Mouse (Mus musculus) CH12.LX (cell line): ENCODE results near the gene B4galnt3. TPM values are rescaled to one million over a fixed set of nuclear protein-coding genes. Genes with fewer than 3 reads are reported as not detected.

Experiments
- DNase-seq: peaks from one replicate; pipeline ENCODE4 v3.0.0-alpha.2; 2013; ENCODE audit errors: extremely low read depth
- H3K27ac ChIP-seq: 2 replicates; pipeline ENCODE4 v1.5.1; 2012; ENCODE audit warnings: low read depth, mild to moderate bottlenecking, control low read depth, moderate library complexity; ENCODE audit not compliant: insufficient read depth
- H3K27me3 ChIP-seq: replicated peaks from 2 replicates; pipeline ENCODE3; 2012; ENCODE audit warnings: inconsistent platforms
- H3K36me3 ChIP-seq, 2 experiments: replicated peaks in 1 of 2; 2 replicates each; pipeline versions ENCODE3 to v1.6.1; 2012; ENCODE audit warnings: inconsistent platforms in 1 of 2, low read length in 1 of 2, mild to moderate bottlenecking in 1 of 2, mixed read lengths in 1 of 2, moderate library complexity in 1 of 2; ENCODE audit not compliant: control insufficient read depth in 1 of 2, insufficient read depth in 1 of 2
- H3K4me1 ChIP-seq, 2 experiments: 2 replicates each; pipeline ENCODE4 v1.6.1; 2012; ENCODE audit warnings: inconsistent platforms in 1 of 2, moderate library complexity in 1 of 2; ENCODE audit not compliant: insufficient read depth in 2 of 2, control insufficient read depth in 1 of 2
- H3K4me2 ChIP-seq: 2 replicates; pipeline ENCODE4 v1.6.1; 2012; ENCODE audit warnings: low read depth, mild to moderate bottlenecking, control low read depth; ENCODE audit not compliant: poor library complexity, insufficient read depth, severe bottlenecking
- H3K4me3 ChIP-seq, 3 experiments: fragments of 150-350 bp in 1 of 3; sonication (generic) in 1 of 3; replicated peaks in 1 of 3; 2 replicates each; pipeline versions ENCODE3 to v1.5.1; 2011 to 2012; ENCODE audit warnings: low read depth in 2 of 3, low read length in 2 of 3, mild to moderate bottlenecking in 2 of 3, moderate library complexity in 2 of 3, control low read depth in 1 of 3, improper control_type of control experiment in 1 of 3, inconsistent platforms in 1 of 3, mixed read lengths in 1 of 3; ENCODE audit not compliant: poor library complexity in 1 of 3
- H3K79me2 ChIP-seq: replicated peaks from 2 replicates; pipeline ENCODE4 v1.6.1; 2012; ENCODE audit warnings: mild to moderate bottlenecking, moderate library complexity; ENCODE audit not compliant: control insufficient read depth, poor library complexity, insufficient read depth, severe bottlenecking; ENCODE audit errors: extremely low read depth
- H3K9ac ChIP-seq: 2 replicates; pipeline ENCODE4 v1.6.1; 2012; ENCODE audit warnings: low read depth, mild to moderate bottlenecking, control low read depth, moderate library complexity; ENCODE audit not compliant: insufficient read depth
- H3K9me3 ChIP-seq: replicated peaks from 2 replicates; pipeline ENCODE3; 2012; ENCODE audit warnings: low read length, inconsistent platforms, mixed read lengths
- CHD2 ChIP-seq: IDR thresholded peaks from 2 replicates; pipeline ENCODE4 v1.6.1; 2011; ENCODE audit warnings: low read length, improper control_type of control experiment
- CTCF ChIP-seq, 2 experiments: IDR thresholded peaks in 1 of 2; conservative IDR thresholded peaks in 1 of 2; 2 replicates each; pipeline ENCODE4 v1.5.1; 2011 to 2012; ENCODE audit warnings: low read depth in 2 of 2, low read length in 2 of 2, improper control_type of control experiment in 1 of 2, inconsistent platforms in 1 of 2, mild to moderate bottlenecking in 1 of 2, moderate library complexity in 1 of 2
- GABPA ChIP-seq: IDR thresholded peaks from 2 replicates; pipeline ENCODE4 v1.6.1; 2012; ENCODE audit warnings: low read depth, low read length, improper control_type of control experiment, inconsistent platforms; ENCODE audit not compliant: insufficient replicate concordance
- HCFC1 ChIP-seq: IDR thresholded peaks from 2 replicates; pipeline ENCODE4 v1.6.1; 2012; ENCODE audit warnings: low read depth, mild to moderate bottlenecking, inconsistent platforms, low read length, improper control_type of control experiment
- JUND ChIP-seq: conservative IDR thresholded peaks from 2 replicates; pipeline ENCODE4 v1.6.1; 2011; ENCODE audit warnings: low read depth, low read length, improper control_type of control experiment
- KAT2A ChIP-seq: IDR thresholded peaks from 2 replicates; pipeline ENCODE4 v1.6.1; 2012; ENCODE audit warnings: low read length, improper control_type of control experiment, inconsistent platforms; ENCODE audit not compliant: insufficient replicate concordance
- MAFK ChIP-seq: IDR thresholded peaks from 2 replicates; pipeline ENCODE4 v1.6.1; 2011; ENCODE audit warnings: low read length, improper control_type of control experiment; ENCODE audit not compliant: insufficient replicate concordance
- MAZ ChIP-seq: IDR thresholded peaks from 2 replicates; pipeline ENCODE4 v1.6.1; 2012; ENCODE audit warnings: low read depth, mild to moderate bottlenecking, inconsistent platforms, low read length, improper control_type of control experiment, moderate library complexity
- MEF2A ChIP-seq: IDR thresholded peaks from 2 replicates; pipeline ENCODE4 v1.6.1; 2014; ENCODE audit warnings: low read depth, mild to moderate bottlenecking, inconsistent platforms, low read length, improper control_type of control experiment, borderline replicate concordance
- MXI1 ChIP-seq: IDR thresholded peaks from 2 replicates; pipeline ENCODE4 v1.6.1; 2011; ENCODE audit warnings: mild to moderate bottlenecking, low read depth, low read length, improper control_type of control experiment
- NELFE ChIP-seq: IDR thresholded peaks from 2 replicates; pipeline ENCODE4 v1.6.1; 2011; ENCODE audit warnings: low read depth, low read length, improper control_type of control experiment
- RAD21 ChIP-seq: IDR thresholded peaks from 2 replicates; pipeline ENCODE4 v1.6.1; 2011; ENCODE audit warnings: low read depth, mild to moderate bottlenecking, low read length, improper control_type of control experiment, moderate library complexity
- RCOR1 ChIP-seq: conservative IDR thresholded peaks from 2 replicates; pipeline ENCODE4 v1.6.1; 2012; ENCODE audit warnings: low read depth, mild to moderate bottlenecking, inconsistent platforms, low read length, improper control_type of control experiment
- SMC3 ChIP-seq: IDR thresholded peaks from 2 replicates; pipeline ENCODE4 v1.6.1; 2011; ENCODE audit warnings: low read depth, low read length, improper control_type of control experiment
- USF2 ChIP-seq: conservative IDR thresholded peaks from 2 replicates; pipeline ENCODE4 v1.6.1; 2011; ENCODE audit warnings: low read depth, low read length, improper control_type of control experiment
- ZC3H11A ChIP-seq: IDR thresholded peaks from 2 replicates; pipeline ENCODE4 v1.6.1; 2012; ENCODE audit warnings: low read depth, mild to moderate bottlenecking, inconsistent platforms, low read length, improper control_type of control experiment
- ZKSCAN1 ChIP-seq: IDR thresholded peaks from 2 replicates; pipeline ENCODE4 v1.6.1; 2012; ENCODE audit warnings: low read depth, inconsistent platforms, low read length, improper control_type of control experiment, borderline replicate concordance
- dilution Hi-C: fragments of 300-500 bp; cut with MboI; formaldehyde crosslinking; loops from 2 replicates; pipeline ENCODE4 v1.14.3; 2020; ENCODE audit warnings: low sequenced_read_pairs; ENCODE audit not compliant: extremely low pct_unique_long_range_greater_than_20kb, extremely low pct_ligation_motif_present
- in situ Hi-C: fragments of 300-500 bp; cut with MboI; formaldehyde crosslinking; loops from 3 replicates; pipeline ENCODE4 v1.14.3; 2019; ENCODE audit warnings: low sequenced_read_pairs, low pct_ligation_motif_present, low pct_unique_long_range_greater_than_20kb, mixed read lengths
- polyA plus RNA-seq: library from polyadenylated mRNA; unstranded; fragments of >175 nt; gene quantifications from 2 replicates; pipeline ENCODE4 v1.2.1, GENCODE M21; 2012; ENCODE audit warnings: low read depth; ENCODE audit not compliant: insufficient read length
- total RNA-seq, 2 experiments: library from RNA; depleted of rRNA; stranded (reverse); fragments of 300-350 nt in 1 of 2; fragments of >200 nt in 1 of 2; gene quantifications; 2 replicates each; pipeline ENCODE4 v1.2.3; 2012 to 2014

B4galnt3 gene
- total and polyA plus RNA-seq, 3 experiments = 0.21 to 0.47 (median 0.44) TPM

DNA sequence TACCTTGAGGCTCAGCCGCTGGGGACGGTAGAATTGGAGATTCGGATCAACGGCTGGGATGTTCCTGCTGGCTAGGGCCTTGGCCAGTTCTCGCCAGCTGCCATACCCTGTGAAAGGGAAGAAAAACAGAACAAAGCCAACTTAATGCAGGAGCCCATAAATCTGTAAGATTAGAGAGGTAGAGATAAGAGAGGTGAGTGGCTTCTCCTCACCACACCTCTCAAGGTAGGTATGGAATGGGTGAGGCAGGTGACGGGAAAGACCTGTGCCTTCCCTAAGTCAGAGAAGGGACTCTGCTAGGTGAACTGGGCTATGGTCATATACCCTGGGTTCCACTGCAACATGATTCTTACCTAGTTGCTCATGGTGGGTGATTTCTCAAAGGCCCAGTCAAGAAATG is 61.5 kb downstream of the B4galnt3 start:
- Histone ChIP-seq H3K36me3 (no peaks in the 10 kb centered on the region), H3K9ac (no peak overlapping the region), H3K9me3 (no peaks in the 10 kb centered on the region), H3K4me1 (no peaks in the 10 kb centered on the region), H3K27me3 (no peaks in the 10 kb centered on the region), H3K4me2 (no peak overlapping the region), H3K27ac (no peak overlapping the region), H3K4me3 (no peak overlapping the region), H3K79me2 (no peaks in the 10 kb centered on the region; the same call in 1 of the 2 replicates)
- no peak for DNase-seq
- TF ChIP-seq KAT2A (no peak), JUND (no peak), HCFC1 (no peak), SMC3 (no peak), RCOR1 (no peak)
- dilution Hi-C loops (no loop called here), in situ Hi-C loops (no loop called here)

DNA sequence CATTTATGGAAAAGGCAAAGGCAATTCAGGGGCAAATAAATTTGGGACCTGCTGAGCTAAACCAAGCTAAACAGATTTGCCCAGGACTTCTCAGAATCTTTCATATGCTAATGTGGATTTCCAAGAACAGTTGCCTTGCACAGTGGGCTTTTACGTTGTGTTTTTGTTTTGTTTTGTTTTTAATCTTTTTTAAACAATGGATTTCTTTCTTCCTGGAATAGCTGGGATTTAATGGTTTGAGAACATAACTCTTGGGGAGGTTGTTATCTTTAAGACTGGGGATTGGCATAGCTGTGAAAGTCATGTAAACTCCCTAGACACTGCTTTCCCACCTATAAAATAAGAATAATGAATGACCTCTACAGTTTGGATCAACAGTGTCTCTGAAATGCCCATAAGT is 63.9 kb downstream of the B4galnt3 start:
- TF ChIP-seq GABPA (no peak), HCFC1 (no peak), ZC3H11A (no peak), ZKSCAN1 (no peak), RAD21 (no peak), CTCF (conservative IDR thresholded peaks at IDR 0.05 in 1 of 2, IDR thresholded peaks at IDR 0.05 in 1 of 2; ENCODE audit: low read depth in 2 of 2, low read length in 2 of 2) (no peak), MAFK (no peak), RCOR1 (no peak), MXI1 (no peak), MAZ (no peak), CHD2 (no peak), USF2 (no peak), NELFE (no peak), MEF2A (no peak)
- no peak for DNase-seq
- H3K27me3 ChIP-seq = no peaks in the 10 kb centered on the region
- no peaks in the 10 kb centered on the region; the same call in 1 of the 2 replicates for H3K79me2 ChIP-seq
- H3K4me3 ChIP-seq = no peak overlapping the region
- no peaks in the 10 kb centered on the region; a peak in 1 of 4 replicates for H3K4me1 ChIP-seq
- no peaks in the 10 kb centered on the region for H3K36me3 ChIP-seq
- H3K9me3 ChIP-seq = no peaks in the 10 kb centered on the region
- no peak overlapping the region for H3K9ac ChIP-seq
- H3K4me2 ChIP-seq = no peak overlapping the region
- in situ Hi-C loops (no loop called here), dilution Hi-C loops (no loop called here)
- H3K27ac ChIP-seq = no peak overlapping the region
